Mouse (Mus musculus): ENCODE data around the gene Kcnh8. TPM values are rescaled to one million over a fixed set of nuclear protein-coding genes. Genes with fewer than 3 reads are reported as not detected.

Kcnh8 gene
- polyA plus RNA-seq (2015; fragmentation: Nextera tagmentation; extraction: Ambion mirVana): 0.50 and 0.72 TPM in 2 replicates

GRCm38 (mm10) chr17:52602093-52602780 lies at the start of gene Kcnh8:
TSS of gene Kcnh8 (plus strand) at chr17:52602709.
- H3K27me3 ChIP-seq (replicated peaks): peaks cover 15% of the 10 kb centered on the region; the same call in 1 of the 2 replicates
- ATAC-seq (ENCODE audit: insufficient read depth, low FRiP score, low read depth): peak; percentile 65
- no peaks in the 10 kb centered on the region for H3K36me3 ChIP-seq
- peak within 1 kb of the TSS; percentile 46 for H3K4me3 ChIP-seq (replicated peaks)
- 0 out of 2 replicates have a peak, but pooled peaks cover 7% of the 10 kb centered on the region for H3K4me1 ChIP-seq
- peak within 1 kb of the TSS; percentile 72 for H3K4me2 ChIP-seq
- WGBS: under 1% methylated on average over 40 of the region's 40 CpGs
- no peaks in the 10 kb centered on the region for H3K9me3 ChIP-seq
- H3K9ac ChIP-seq: no peak within 1 kb of the TSS
- H3K27ac ChIP-seq: no peak within 1 kb of the TSS

GRCm38 (mm10) chr17:52559961-52560720 lies 42.4 kb upstream of the Kcnh8 start:
- Histone ChIP-seq H3K4me3 (replicated peaks) (no peak overlapping the region), H3K4me2 (peak overlapping the region; percentile 39; the same call in 1 of the 2 replicates), H3K27ac (no peak overlapping the region), H3K27me3 (replicated peaks) (no peaks in the 10 kb centered on the region), H3K36me3 (no peaks in the 10 kb centered on the region), H3K9me3 (no peaks in the 10 kb centered on the region), H3K4me1 (no peaks in the 10 kb centered on the region), H3K9ac (no peak overlapping the region)
- peak; percentile 73; the same call in 1 of the 2 replicates for ATAC-seq (ENCODE audit: insufficient read depth, low FRiP score, low read depth)
- WGBS: 19% methylated on average over 13 of the region's 13 CpGs

- Histone ChIP-seq H3K27ac (no peak overlapping the region), H3K27me3 (replicated peaks) (no peaks in the 10 kb centered on the region), H3K4me3 (replicated peaks) (no peak overlapping the region), H3K9me3 (no peaks in the 10 kb centered on the region), H3K4me2 (no peak overlapping the region), H3K4me1 (no peaks in the 10 kb centered on the region), H3K9ac (no peak overlapping the region), H3K36me3 (no peaks in the 10 kb centered on the region)
- no peak for ATAC-seq (ENCODE audit: insufficient read depth, low FRiP score, low read depth)
- WGBS: 49% methylated on average over 4 of the region's 4 CpGs
Observed at GRCm38 (mm10) chr17:52565467-52566155, 36.9 kb upstream of the Kcnh8 start.

- no peaks in the 10 kb centered on the region for H3K36me3 ChIP-seq
- H3K4me2 ChIP-seq: no peak overlapping the region
- H3K9ac ChIP-seq: no peak overlapping the region
- 69% methylated on average over 4 of the region's 4 CpGs for WGBS
- no peaks in the 10 kb centered on the region for H3K27me3 ChIP-seq (replicated peaks)
- no peak overlapping the region for H3K27ac ChIP-seq
- no peaks in the 10 kb centered on the region for H3K9me3 ChIP-seq
- no peak for ATAC-seq (ENCODE audit: insufficient read depth, low FRiP score, low read depth)
- no peaks in the 10 kb centered on the region for H3K4me1 ChIP-seq
- H3K4me3 ChIP-seq (replicated peaks): no peak overlapping the region
Observed at GRCm38 (mm10) chr17:52569584-52570270, 32.8 kb upstream of the Kcnh8 start.

- H3K9me3 ChIP-seq: no peaks in the 10 kb centered on the region
- 69% methylated on average over 4 of the region's 4 CpGs for WGBS
Observed at GRCm38 (mm10) chr17:52572229-52572628, 30.3 kb upstream of the Kcnh8 start.

GRCm38 (mm10) chr17:52591503-52592194 lies 10.9 kb upstream of the Kcnh8 start:
- ATAC-seq (ENCODE audit: insufficient read depth, low FRiP score, low read depth): no peak
- H3K9ac ChIP-seq: no peak overlapping the region
- no peaks in the 10 kb centered on the region for H3K36me3 ChIP-seq
- no peak overlapping the region for H3K27ac ChIP-seq
- H3K4me2 ChIP-seq: no peak overlapping the region
- H3K4me1 ChIP-seq: no peaks in the 10 kb centered on the region
- no peak overlapping the region for H3K4me3 ChIP-seq (replicated peaks)
- no peaks in the 10 kb centered on the region for H3K27me3 ChIP-seq (replicated peaks)
- H3K9me3 ChIP-seq: no peaks in the 10 kb centered on the region
- 72% methylated on average over 5 of the region's 5 CpGs for WGBS

More at GRCm38 (mm10) chr17:52572229-52572628, 30.3 kb upstream of the Kcnh8 start:
- Histone ChIP-seq H3K4me2 (no peak overlapping the region), H3K27me3 (replicated peaks) (no peaks in the 10 kb centered on the region), H3K4me1 (no peaks in the 10 kb centered on the region), H3K9ac (no peak overlapping the region), H3K27ac (no peak overlapping the region), H3K4me3 (replicated peaks) (no peak overlapping the region), H3K36me3 (no peaks in the 10 kb centered on the region)
- ATAC-seq (ENCODE audit: insufficient read depth, low FRiP score, low read depth): no peak

- H3K4me2 ChIP-seq: no peak overlapping the region
- 71% methylated on average over 3 of the region's 3 CpGs for WGBS
- H3K9me3 ChIP-seq: no peaks in the 10 kb centered on the region
- H3K4me3 ChIP-seq (replicated peaks): no peak overlapping the region
- H3K27ac ChIP-seq: no peak overlapping the region
- peaks cover 15% of the 10 kb centered on the region; the same call in 1 of the 2 replicates for H3K27me3 ChIP-seq (replicated peaks)
- 0 out of 2 replicates have a peak, but pooled peaks cover 7% of the 10 kb centered on the region for H3K4me1 ChIP-seq
- H3K36me3 ChIP-seq: no peaks in the 10 kb centered on the region
- ATAC-seq (ENCODE audit: insufficient read depth, low FRiP score, low read depth): no peak
- no peak overlapping the region for H3K9ac ChIP-seq
Observed at GRCm38 (mm10) chr17:52599141-52599540, 3.4 kb upstream of the Kcnh8 start.

GRCm38 (mm10) chr17:52600882-52601371 lies 1.6 kb upstream of the Kcnh8 start:
- 0 out of 2 replicates have a peak, but pooled peaks cover 7% of the 10 kb centered on the region for H3K4me1 ChIP-seq
- peaks cover 15% of the 10 kb centered on the region; the same call in 1 of the 2 replicates for H3K27me3 ChIP-seq (replicated peaks)
- H3K4me3 ChIP-seq (replicated peaks): peak overlapping the region; percentile 46
- under 1% methylated on average over 21 of the region's 22 CpGs for WGBS
- H3K9ac ChIP-seq: no peak overlapping the region
- H3K36me3 ChIP-seq: no peaks in the 10 kb centered on the region
- peak overlapping the region; percentile 72 for H3K4me2 ChIP-seq
- H3K9me3 ChIP-seq: no peaks in the 10 kb centered on the region
- peak overlapping the region; percentile 8; the same call in 1 of the 2 replicates for H3K27ac ChIP-seq
- peak; percentile 84 for ATAC-seq (ENCODE audit: insufficient read depth, low FRiP score, low read depth)

- ATAC-seq (ENCODE audit: insufficient read depth, low FRiP score, low read depth): no peak
- peaks cover 15% of the 10 kb centered on the region; the same call in 1 of the 2 replicates for H3K27me3 ChIP-seq (replicated peaks)
Observed at GRCm38 (mm10) chr17:52602781-52603170, 267 bp downstream of the Kcnh8 start.

GRCm38 (mm10) chr17:52603411-52603810 lies 902 bp downstream of the Kcnh8 start:
- 7% methylated on average over 5 of the region's 5 CpGs for WGBS
- H3K36me3 ChIP-seq: no peaks in the 10 kb centered on the region
- no peaks in the 10 kb centered on the region for H3K9me3 ChIP-seq
- H3K9ac ChIP-seq: no peak overlapping the region
- H3K4me1 ChIP-seq: 0 out of 2 replicates have a peak, but pooled peaks cover 7% of the 10 kb centered on the region
- H3K4me3 ChIP-seq (replicated peaks): no peak overlapping the region
- H3K27me3 ChIP-seq (replicated peaks): peaks cover 15% of the 10 kb centered on the region; the same call in 1 of the 2 replicates
- ATAC-seq (ENCODE audit: insufficient read depth, low FRiP score, low read depth): no peak
- no peak overlapping the region for H3K4me2 ChIP-seq
- H3K27ac ChIP-seq: no peak overlapping the region

More at GRCm38 (mm10) chr17:52602781-52603170, 267 bp downstream of the Kcnh8 start:
- 4% methylated on average over 14 of the region's 14 CpGs for WGBS
- Histone ChIP-seq H3K36me3 (no peaks in the 10 kb centered on the region), H3K9me3 (no peaks in the 10 kb centered on the region), H3K4me1 (0 out of 2 replicates have a peak, but pooled peaks cover 7% of the 10 kb centered on the region), H3K4me2 (peak overlapping the region; percentile 72), H3K9ac (no peak overlapping the region), H3K4me3 (replicated peaks) (peak overlapping the region; percentile 46), H3K27ac (no peak overlapping the region)
